Mouse (Mus musculus) lung, postnatal 36 days (tissue): ENCODE results near the gene Psmb9.
"Not testable (repeated sequence)": the region's sequence is repeated elsewhere in the genome, so short reads cannot be mapped to it uniquely, and the experiment has no call there.

Experiments
- DNase-seq: peaks from one replicate; pipeline ENCODE4 v3.0.0; 2022; ENCODE audit warnings: mixed read lengths

The Psmb9 gene

DNA sequence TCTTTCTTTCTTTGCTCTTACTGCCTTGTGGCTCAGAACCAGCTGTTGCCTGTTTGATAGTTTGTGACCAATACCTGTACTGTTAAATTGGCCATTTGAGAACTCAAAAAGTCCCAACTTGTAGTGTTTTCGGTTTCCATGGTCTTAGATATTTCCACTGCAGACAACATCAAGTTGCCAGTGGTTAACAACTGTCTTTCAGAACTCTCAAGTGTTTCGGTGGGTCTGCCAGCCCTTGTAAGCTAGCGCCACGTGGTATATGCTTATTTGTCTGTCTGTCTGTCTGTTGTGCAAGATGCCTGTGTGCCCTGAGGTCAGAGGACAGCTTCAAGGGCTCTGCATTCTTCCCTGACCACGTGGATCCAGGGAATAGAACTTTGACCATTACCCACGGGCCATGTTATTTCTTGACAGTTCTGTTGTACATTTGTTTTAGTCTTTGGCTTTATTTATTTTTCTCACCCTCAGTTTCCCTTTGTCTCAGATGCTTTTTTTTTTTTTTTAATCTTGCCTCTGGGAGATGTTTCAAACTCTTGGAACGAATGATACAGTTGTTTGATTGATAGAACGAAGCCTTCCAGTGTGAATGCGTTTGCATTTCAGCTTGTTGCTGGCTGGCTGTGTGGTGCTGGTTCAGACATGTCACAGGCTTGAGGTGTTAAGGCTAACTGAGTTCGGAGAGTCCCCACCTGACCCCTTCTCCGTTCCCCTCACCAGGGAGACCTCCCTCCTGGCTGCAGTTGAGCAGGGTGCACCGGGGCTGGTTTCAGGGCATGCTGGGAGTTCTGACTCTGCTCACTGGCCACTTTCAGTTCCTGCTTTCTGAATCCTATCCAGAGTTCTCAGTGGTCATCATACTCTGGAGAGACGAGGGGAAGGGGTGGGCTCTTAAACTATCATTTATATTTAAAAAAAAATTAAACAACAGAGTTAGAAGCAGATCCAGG is 7.4 kb downstream of the Psmb9 start:
- DNase-seq: no peak

DNA sequence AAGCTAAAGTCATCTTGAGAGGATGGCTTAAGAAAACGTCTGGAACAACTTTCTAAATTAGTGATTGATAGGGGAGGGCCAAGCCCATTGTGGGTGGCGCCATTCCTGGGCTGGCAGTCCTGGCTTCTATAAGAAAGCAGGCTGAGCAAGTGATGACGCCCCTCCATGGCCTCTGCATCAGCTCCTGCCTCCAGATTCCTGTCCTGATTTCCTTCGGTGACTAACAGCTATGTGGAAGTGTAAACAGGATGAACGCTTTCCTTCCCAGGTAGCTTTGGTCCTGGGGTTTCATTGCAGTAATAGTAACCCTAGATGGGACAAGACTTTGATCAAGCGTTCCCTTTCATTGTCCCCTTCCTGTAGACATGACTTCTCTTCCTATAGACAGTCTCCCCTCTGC is 8.5 kb downstream of the Psmb9 start:
- DNase-seq: no peak

DNA sequence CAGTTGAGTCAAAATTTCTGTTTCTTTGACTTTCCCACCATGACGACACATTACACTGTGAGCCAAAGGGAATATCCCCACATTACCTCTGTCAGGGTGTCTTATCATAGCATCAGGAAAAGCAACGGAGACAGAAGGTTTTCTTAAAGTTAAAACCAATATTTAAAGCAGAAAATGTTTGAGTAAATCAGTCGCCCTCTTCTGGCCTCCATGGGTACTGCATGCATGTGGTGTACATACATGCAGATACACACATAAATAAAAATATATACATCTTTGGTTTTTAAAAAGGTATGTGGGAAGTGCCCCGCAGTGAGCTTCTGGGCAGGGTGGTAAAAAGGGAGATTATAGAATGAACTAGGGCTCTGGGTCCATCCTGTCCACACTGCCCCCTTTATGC is 10.4 kb downstream of the Psmb9 start:
- DNase-seq: no peak

DNA sequence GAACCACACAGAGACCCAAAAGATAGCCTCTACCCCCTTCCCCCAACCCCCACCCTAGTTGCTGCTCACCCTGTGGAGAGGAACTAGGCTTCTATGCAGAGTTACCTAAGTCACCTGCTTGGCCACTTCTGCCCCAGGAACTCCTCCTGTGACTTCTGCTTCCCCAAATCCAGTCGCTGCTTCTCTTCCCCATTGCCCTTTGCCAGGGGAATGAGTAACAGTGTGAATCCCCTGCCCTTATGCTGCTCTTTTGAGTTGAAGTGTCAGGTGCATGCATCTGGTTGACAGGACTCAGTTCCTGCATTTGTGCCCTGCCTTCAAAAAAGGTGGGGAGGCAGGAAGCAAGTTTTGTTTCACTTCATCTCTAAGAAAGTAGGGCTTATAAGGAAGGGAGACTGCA is 13.5 kb downstream of the Psmb9 start:
- DNase-seq: no peak

DNA sequence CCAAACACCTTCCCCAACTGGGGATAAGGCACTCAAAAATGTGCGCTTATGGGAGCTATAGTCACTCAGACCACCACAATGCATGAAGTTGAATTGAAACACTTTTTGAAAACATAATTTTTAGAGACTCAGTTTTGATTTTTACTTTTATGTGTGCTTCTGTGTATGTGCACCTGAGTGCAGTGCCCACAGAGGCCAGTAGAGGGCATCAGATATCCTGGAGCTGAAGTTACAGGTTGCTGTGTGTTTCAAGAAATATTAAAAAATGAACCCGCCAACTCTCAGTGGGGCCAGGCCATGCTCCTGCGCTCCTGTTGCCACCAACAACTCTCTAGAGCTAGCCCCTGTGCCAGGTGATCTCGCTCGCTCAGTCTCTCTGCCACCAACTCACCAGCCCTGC is 15.0 kb downstream of the Psmb9 start:
- no peak for DNase-seq

DNA sequence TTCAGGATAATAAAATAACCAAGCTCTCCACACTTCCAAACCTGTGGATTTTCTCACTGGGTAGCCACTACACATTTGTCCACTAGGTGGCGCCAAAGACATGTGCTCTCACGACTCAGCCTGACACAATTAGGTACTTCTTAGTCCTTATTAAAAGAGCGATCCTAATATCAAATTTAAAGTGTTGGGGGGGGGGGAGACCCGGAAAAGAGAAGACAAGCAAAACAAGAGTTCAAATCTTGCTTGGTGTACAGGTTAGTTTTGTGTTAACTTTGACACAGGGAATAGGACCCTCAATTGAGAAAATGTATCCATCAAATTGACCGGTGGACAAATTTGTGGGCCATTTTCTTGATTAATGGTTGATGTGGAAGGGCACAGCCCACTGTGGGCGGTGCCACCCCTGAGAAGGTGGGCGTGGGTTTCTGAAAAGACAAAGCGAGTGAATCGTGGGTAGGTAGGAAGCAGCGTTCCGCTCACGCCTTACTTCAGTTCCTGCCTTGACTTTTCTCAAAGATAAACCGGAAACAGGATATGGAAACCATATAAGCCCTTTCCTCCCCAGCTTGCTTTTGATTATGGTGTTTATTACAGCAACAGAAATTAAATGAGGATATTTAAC is 16.6 kb downstream of the Psmb9 start:
- peak; percentile 95 for DNase-seq

DNA sequence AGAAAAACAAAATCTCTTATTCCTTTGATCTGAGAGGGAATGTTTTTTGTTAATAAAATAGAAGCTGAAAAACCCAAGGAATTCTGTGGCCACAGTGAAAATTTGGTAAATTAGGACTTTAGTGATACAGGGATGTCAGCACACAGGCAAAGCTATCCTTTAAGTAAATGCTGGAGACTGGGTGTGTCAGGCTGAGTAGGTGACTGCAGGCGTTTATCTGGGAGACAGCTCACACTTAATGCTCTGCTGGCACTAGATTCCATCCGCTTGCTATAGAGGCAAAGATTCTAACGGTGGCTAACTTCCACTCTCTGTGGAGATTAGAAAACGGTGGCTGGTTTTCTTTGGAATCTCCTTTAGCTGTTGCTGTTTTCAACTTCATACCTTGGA is 17.1 kb downstream of the Psmb9 start:
- DNase-seq: no peak

DNA sequence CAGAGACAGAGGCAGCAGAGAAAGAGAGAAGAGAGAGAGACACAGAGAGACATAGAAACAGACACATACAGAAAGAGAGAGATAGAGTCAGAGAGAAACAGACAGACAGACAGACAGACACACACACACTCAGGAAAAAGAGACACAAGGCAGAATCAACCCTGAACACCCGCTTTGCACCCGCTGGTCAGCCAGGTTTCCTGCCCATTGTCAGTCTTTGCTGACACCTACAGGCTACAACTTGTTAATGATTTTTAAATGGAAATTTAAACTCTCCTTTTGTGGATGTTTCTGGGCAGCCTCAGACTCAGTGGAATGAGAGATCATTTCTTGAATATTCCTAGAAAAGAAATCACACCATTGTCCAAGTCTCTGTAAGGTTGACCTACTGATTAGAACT is 18.3 kb downstream of the Psmb9 start:
- peak; percentile 64 for DNase-seq

DNA sequence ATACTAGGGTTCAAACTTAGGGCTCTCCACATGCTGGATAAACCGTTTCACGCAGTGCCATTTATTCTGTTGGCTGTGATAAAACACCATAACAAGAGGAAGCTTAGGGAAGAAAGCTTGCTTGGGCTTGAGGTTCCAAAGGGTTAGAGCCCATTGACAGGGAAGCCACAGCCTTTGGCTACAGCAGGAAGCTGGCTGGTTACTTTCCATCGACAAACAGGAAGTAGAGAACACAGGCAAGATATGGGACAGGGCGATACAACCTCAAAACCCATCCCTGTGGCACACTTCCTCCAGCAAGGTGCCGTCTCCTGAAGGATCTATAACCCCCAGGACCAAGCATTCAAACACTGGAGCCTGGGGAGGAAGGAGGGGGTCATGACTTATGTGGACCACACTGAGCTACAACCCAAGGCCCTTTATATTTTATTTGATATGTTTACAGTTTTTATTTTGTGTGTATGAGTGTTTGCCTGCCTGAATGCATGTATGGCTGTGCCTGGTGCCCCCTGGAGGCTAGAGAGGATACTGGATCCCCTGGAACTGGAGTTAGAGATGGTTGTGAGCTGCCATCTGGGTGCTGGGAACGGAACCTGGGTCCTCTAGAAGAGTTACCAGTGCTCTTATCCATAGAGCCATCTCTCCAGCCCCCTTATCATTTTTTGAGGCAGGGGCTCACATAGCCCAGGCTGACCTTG is 22.4 kb downstream of the Psmb9 start:
- DNase-seq: peak; percentile 51

DNA sequence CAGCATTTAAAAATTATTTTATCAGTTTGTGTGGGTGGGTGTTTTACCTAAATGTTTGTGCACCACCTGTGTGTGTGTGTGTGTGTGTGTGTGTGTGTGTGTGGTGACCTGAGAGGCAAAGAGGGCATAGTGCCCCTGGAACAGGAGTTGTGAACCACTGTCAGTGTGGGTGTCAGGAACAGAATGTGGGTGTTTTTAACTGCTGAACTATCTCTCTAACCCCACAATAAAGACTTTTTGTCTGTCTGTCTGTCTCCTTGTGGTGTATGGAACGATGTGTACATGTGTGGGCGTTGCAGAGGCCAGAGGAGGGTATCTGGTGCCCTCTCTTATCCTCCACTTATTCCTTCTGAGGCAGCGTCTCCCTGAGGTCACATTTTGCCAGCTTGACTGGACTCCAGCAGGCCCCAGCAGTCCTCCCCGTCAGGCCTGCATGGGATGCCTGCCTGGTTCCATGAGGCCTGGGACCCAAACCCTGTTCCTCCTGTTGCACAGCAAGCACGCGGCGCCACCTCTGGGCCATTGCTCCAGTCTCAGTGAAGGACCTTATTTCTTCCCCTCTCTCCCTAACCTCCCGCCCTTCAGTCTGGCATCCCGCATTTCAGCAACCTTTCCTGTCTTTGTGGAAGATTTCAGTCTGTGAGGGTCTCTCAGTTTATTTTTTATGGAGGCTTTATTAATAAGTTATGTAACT is 23.2 kb downstream of the Psmb9 start:
- peak; percentile 58 for DNase-seq

DNA sequence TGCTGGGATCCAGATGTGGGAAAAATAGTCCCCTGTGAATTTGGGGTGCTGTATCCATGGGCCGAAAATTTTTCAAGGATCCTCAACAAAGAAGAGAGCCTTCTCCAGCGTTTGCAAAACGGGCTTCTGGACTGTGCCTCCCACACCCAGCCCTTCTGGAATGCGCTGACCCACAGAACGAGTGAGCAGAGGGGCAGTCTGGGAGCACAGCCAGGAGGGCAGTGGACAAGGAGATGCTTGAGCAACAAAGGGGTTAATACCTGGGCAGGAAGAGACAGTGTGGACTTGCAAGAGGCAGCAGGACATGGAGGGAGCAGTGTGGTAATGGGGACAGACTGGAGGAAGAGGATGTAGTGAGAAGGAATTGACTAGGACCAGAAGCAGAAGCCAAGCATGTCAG is 32.0 kb downstream of the Psmb9 start:
- DNase-seq: no peak

DNA sequence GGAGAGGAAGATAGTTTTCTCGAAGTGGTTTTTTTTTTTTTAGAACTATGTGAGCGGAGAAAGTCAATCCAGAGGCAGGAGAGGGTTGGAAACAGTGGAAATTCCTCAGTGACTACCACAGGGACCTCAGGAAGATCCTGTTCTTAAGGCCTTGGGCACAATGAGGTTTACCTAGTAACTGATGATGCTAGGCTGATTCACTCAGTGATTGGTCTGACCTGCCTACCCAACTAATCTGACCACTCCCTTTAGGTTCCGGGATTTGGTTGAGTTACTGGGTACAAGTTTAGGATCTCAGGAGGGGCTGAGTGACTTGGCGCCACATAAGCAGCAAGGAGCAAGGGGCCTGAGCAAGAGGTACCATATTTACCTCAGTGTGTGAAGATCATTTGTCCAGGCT is 34.6 kb downstream of the Psmb9 start, which contains the start of gene H2-DMb1:
Gene H2-DMb1 (plus strand): TSS at position 150 of the 400 bp plus-strand sequence.
- DNase-seq: peak; percentile 92

DNA sequence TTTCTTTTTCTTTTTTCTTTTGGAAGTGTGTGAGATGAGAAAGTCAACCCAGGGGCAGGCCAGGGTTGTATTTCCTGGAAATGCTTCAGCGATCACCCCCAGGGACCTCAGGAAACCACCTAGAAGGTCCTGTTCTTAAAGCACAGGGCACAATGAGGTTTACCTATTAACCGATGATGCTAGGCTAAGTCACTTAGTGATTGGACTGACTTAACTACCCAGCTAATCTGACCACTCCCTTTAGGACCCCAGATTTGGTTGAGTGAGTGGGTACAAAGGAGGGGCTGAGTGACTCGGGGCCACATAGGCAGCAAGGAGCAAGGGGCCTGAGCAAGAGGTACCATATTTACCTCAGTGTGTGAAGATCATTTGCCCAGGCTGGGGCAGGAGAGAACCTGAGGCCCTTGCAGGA is 42.6 kb downstream of the Psmb9 start:
- DNase-seq: peak; percentile 63

DNA sequence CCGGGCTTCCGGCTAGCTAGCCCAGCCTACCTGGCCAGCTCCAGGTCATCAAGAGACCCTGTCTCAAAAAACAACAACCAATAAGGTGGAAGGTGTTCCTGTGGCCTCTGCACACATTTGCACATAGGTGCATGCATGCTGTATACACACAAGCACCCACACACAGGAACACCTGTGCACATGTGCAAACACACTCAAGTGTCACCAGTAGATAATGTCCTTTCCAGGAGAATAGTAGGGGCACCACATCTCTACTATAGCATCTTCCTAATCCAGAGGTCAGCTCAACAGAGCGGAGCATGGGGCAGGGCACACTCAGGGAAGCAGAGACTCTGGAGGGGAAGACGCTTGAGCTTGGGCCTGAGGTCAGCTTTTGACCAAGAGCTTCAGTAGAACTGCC is 43.3 kb downstream of the Psmb9 start:
- not testable (repeated sequence) for DNase-seq

DNA sequence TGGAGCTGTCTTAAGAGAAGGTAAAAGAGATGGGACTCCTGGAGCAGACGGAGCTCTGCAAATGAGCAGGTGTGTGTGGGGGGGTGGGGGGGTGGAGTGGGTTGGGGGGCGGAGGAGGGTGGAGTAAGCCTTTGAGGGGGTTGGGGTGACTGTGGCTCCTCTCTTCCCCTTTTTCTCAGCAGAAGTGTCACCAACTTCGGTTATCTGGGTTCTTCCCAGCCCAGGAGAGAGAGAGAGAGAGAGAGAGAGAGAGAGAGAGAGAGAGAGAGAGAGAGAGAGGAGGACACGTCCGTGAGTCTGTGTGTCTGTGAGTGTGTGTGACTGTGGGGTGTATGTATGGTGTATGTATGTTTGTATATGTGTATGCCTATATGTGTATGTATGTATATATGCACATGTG is 44.1 kb downstream of the Psmb9 start:
- no peak for DNase-seq

DNA sequence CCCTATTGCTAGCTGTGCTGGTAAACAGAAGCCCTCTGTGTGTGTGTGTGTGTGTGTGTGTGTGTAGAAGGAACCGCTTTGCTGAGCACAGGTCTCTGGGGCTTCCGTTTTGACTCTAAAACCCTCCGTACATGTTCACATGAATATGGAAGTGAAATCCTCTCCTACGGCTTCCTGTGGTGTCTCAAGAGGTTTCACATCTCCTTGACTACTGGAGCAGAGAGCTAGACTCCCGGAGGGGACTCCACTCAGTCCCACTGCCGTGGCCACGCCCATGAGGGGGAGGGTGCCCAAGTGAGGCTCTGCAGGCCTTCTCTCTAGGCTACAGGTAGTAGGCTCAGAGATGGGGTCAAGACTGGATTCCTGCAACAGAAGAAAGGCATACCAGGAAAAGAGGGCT is 44.5 kb downstream of the Psmb9 start, which contains the start of gene H2-DMb2:
Gene H2-DMb2 (plus strand): TSS at position 275 of the 400 bp plus-strand sequence.
- DNase-seq: peak; percentile 90

DNA sequence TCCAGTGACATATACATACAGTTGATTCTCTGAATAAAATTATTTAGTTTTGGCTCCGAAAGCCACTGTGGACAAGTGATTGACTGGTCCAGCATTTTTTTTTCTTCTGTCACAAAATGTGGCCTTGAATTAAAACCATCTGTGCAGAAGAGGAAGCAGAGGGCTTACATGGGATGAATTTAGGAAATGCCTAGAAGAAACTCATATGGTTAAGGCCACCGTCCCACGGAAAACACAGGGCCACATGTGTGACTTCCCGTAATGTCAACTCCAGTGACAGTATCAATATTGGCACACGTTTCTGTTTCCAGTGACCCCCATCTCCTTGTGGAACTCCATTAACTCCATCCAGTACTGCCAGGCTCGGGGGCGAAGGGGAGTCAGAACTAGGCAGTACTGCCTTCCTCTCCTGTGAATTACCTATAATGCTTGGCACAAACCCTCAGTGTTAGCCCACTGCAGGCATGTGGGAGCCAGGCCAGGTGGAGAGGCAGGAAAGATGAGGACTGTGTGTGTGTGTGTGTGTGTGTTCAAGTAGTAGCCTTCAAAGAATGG is 45.0 kb downstream of the Psmb9 start:
- DNase-seq: peak; percentile 48

DNA sequence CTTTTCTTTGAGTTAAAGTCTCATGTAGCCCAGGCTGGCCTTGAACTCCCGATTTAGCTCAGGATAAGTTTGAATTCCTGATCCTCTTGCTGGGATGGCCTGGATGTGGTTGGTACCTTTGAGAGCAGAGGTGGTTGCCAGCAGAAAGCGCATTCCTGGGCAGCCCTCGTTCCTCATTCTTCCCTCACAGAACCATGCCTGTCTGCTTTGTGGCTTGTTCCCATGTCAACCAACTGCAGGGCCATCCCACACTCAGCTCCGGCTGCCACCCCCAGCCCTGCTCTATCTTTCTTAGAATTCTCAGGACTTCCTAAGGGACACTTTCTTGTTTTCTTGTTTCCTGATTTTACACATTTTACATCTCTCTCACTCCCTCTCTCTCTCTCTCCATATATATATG is 46.1 kb downstream of the Psmb9 start:
- peak; percentile 35 for DNase-seq

DNA sequence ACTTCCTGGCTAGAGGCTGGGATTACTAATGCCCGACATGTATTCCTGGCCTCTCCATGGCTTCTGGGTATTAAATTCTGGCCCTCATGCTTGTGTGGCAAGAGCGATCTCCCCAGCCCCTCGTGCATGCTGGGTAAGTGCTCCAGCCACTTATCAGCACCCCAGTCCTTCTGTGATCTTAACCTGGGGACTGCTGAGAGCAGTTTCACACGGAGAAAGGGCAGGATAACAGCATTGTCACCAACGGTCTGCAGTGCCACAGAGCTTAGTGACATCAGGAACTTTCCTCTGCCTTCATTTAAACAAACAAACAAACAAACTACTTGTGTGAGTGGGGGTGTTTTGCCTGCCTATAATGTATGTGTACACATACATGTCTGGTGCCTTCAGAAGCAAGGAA is 47.3 kb downstream of the Psmb9 start:
- no peak for DNase-seq

DNA sequence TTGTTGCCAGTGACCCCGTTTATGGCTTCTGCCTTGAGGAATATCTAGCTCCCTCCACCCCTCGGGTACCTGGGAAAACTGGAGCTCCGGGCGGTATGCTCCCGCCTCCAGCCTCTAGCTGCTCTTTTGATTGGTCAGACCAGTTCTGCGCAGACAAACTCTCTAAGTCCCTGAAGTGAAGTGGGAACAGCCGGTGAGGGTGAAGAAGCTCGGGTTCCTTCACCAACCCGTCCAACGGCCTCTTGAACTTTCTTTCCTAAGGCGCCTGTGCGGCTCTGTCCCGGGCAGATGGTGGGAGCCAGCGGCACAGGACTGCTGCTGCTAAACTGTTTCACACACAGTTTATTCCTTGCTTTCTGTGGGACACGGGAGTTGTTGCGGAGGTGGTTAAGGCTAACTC is 48.1 kb downstream of the Psmb9 start:
- DNase-seq: peak; percentile 77

DNA sequence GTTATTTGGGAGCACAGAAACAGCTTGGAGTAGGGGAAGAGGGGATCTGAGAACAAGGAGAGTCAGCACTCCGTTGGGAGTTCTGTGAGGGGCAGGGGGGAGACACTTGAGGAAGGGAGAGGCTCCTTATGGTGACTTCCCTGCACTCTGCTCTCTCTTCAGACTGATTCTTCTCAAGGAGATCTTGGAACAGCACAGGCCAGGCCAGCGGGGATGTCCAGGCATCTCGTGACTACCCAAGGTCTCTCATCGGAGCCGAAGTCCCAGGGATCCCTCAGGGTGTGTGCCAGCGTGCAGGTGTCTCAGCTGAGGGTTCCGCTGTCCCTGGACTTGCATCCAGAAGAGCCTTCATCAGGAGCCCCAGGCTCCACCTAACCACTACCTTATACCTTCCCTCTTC is 48.9 kb downstream of the Psmb9 start:
- DNase-seq: no peak

DNA sequence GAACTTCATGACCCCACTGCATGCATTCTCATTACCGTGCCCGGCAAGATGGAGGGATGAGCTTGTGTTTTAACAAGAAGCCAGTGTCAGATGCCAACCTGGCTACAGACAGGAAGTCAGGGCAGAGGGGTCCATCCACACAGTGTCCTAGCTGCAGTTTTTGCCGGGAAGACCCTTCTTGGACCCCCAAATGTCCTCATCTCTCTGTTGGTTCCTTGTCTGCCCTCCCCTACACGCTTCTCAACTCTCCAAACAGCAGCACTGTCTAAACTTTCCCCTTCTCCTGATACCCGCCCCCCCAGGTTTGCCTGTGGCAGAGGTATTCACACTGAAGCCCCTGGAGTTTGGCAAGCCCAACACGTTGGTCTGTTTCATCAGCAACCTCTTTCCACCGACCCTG is 50.0 kb downstream of the Psmb9 start:
- no peak for DNase-seq
